Mouse (Mus musculus): ENCODE results near the gene Dpp4. TPM values are rescaled to one million over a fixed set of nuclear protein-coding genes. Genes with fewer than 3 reads are reported as not detected.

The Dpp4 gene
- polyA plus RNA-seq (2015; fragmentation: Nextera tagmentation; extraction: Ambion mirVana): 118 and 125 TPM in 2 replicates

- Histone ChIP-seq H3K9me3 (ENCODE audit: low read length) (no peaks in the 10 kb centered on the region), H3K4me1 (ENCODE audit: insufficient read depth, low read length) (peaks cover 19% of the 10 kb centered on the region), H3K27me3 (ENCODE audit: insufficient read depth, low read length) (no peaks in the 10 kb centered on the region), H3K4me2 (replicated peaks; ENCODE audit: low read depth, low read length) (peak within 1 kb of the TSS; percentile 68), H3K4me3 (ENCODE audit: low read length) (peak within 1 kb of the TSS; percentile 49), H3K27ac (ENCODE audit: low read length) (peak within 1 kb of the TSS; percentile 87), H3K9ac (replicated peaks; ENCODE audit: low read length) (peak within 1 kb of the TSS; percentile 68), H3K36me3 (ENCODE audit: insufficient read depth, low read length) (no peaks in the 10 kb centered on the region)
- peak; percentile 63 for ATAC-seq (ENCODE audit: low FRiP score, low TSS enrichment)
- whole genome bisulfite sequencing: 46% methylated on average over 13 of the region's 13 CpGs
These were observed at the start of gene Dpp4 for GRCm38 (mm10) chr2:62412081-62412821. Gene Dpp4 (minus strand): TSS chr2:62412231.

- Histone ChIP-seq H3K9ac (replicated peaks; ENCODE audit: low read length) (no peak overlapping the region), H3K27me3 (ENCODE audit: insufficient read depth, low read length) (no peaks in the 10 kb centered on the region), H3K4me1 (ENCODE audit: insufficient read depth, low read length) (0 out of 2 replicates have a peak, but pooled peaks cover 5% of the 10 kb centered on the region), H3K9me3 (ENCODE audit: low read length) (no peaks in the 10 kb centered on the region), H3K4me2 (replicated peaks; ENCODE audit: low read depth, low read length) (no peak overlapping the region), H3K36me3 (ENCODE audit: insufficient read depth, low read length) (no peaks in the 10 kb centered on the region), H3K27ac (ENCODE audit: low read length) (no peak overlapping the region), H3K4me3 (ENCODE audit: low read length) (no peak overlapping the region)
- WGBS: 50% methylated on average over 12 of the region's 12 CpGs
- no peak for ATAC-seq (ENCODE audit: low FRiP score, low TSS enrichment)
These were observed 48.9 kb upstream of the Dpp4 start for GRCm38 (mm10) chr2:62460815-62461450.

DNA sequence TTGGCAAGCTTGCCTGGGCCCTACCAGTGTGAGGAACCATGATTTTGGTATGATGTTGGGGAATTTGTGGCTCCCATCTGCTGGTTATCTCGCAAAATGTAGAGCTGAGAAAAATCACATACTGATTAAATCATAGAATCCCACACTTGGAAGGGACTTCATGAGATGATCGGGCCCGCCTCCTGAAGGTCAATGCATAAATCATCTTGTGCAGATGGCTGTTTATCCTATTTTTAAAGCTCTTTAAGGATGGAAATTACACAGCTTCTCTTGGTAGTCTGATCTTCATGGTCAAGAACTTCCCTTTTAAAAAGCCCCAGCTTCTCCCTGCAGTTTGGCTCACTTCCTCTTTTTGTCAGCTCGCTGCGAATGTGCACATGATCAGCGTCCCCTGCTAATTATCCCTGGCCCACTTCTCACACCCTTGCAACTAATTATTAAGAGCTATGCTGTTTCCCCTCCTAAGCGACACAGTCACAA, 48.2 kb upstream of the Dpp4 start:
- Histone ChIP-seq H3K27me3 (ENCODE audit: insufficient read depth, low read length) (no peaks in the 10 kb centered on the region), H3K9me3 (ENCODE audit: low read length) (no peaks in the 10 kb centered on the region), H3K4me3 (ENCODE audit: low read length) (no peak overlapping the region), H3K4me1 (ENCODE audit: insufficient read depth, low read length) (0 out of 2 replicates have a peak, but pooled peaks cover 5% of the 10 kb centered on the region), H3K4me2 (replicated peaks; ENCODE audit: low read depth, low read length) (no peak overlapping the region), H3K9ac (replicated peaks; ENCODE audit: low read length) (no peak overlapping the region), H3K27ac (ENCODE audit: low read length) (no peak overlapping the region), H3K36me3 (ENCODE audit: insufficient read depth, low read length) (no peaks in the 10 kb centered on the region)
- no peak; the same call in 1 of the 2 replicates for ATAC-seq (ENCODE audit: low FRiP score, low TSS enrichment)
- 42% methylated on average over 7 of the region's 7 CpGs for WGBS

- no peak overlapping the region for H3K4me2 ChIP-seq (replicated peaks; ENCODE audit: low read depth, low read length)
- no peaks in the 10 kb centered on the region for H3K27me3 ChIP-seq (ENCODE audit: insufficient read depth, low read length)
- WGBS: 39% methylated on average over 18 of the region's 18 CpGs
- H3K27ac ChIP-seq (ENCODE audit: low read length): no peak overlapping the region
- no peak overlapping the region for H3K4me3 ChIP-seq (ENCODE audit: low read length)
- no peaks in the 10 kb centered on the region for H3K9me3 ChIP-seq (ENCODE audit: low read length)
- H3K36me3 ChIP-seq (ENCODE audit: insufficient read depth, low read length): no peaks in the 10 kb centered on the region
- ATAC-seq (ENCODE audit: low FRiP score, low TSS enrichment): no peak
- 0 out of 2 replicates have a peak, but pooled peaks cover 5% of the 10 kb centered on the region for H3K4me1 ChIP-seq (ENCODE audit: insufficient read depth, low read length)
- no peak overlapping the region for H3K9ac ChIP-seq (replicated peaks; ENCODE audit: low read length)
These were observed 47.5 kb upstream of the Dpp4 start for GRCm38 (mm10) chr2:62459241-62460174.

DNA sequence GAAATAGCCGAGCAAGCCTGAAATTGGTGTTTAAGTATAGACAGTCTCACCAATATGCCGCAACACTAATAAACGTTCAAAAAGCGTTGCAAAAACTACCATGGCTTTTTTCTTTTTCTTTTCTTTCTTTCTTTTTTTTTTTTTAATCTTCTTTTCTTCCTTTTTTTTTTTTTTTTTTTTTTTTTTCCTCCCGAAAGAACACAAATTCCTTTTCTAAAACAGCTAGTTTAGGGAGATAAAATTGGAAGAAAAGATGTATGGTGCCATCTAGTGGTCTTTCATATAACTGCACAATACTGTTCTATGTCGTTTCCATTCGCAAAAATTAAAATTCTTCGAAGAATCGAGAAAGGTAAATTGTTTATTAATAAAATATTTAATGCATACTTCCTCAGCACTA, 46.0 kb upstream of the Dpp4 start:
- WGBS: 43% methylated on average over 9 of the region's 9 CpGs

DNA sequence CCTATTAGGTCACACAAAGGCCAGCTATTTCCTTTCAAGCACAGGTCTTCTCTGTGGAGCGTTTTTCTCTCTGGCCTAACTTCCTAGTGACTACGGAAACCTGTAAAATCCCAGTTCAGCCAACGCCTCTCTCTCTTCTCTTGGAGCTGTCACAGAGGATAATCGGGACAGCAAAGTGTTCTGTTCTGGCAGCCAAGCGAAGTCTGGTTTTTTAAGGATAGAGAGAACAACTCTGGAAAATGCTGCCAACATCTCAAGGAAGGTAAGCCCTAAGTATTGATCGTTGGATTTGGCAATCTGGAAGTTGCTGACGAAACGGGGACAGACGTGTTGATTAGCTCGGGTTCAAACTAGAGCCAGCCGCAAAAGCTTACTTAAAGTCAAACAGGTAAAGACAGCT, 43.0 kb upstream of the Dpp4 start:
- H3K4me2 ChIP-seq (replicated peaks; ENCODE audit: low read depth, low read length): no peak overlapping the region
- H3K27me3 ChIP-seq (ENCODE audit: insufficient read depth, low read length): no peaks in the 10 kb centered on the region
- no peak for ATAC-seq (ENCODE audit: low FRiP score, low TSS enrichment)
- no peaks in the 10 kb centered on the region for H3K9me3 ChIP-seq (ENCODE audit: low read length)
- H3K9ac ChIP-seq (replicated peaks; ENCODE audit: low read length): no peak overlapping the region
- no peaks in the 10 kb centered on the region for H3K4me1 ChIP-seq (ENCODE audit: insufficient read depth, low read length)
- WGBS: 86% methylated on average over 11 of the region's 11 CpGs
- no peak overlapping the region for H3K27ac ChIP-seq (ENCODE audit: low read length)
- no peak overlapping the region for H3K4me3 ChIP-seq (ENCODE audit: low read length)
- no peaks in the 10 kb centered on the region for H3K36me3 ChIP-seq (ENCODE audit: insufficient read depth, low read length)

More for the DNA sequence above, 46.0 kb upstream of the Dpp4 start:
- no peaks in the 10 kb centered on the region for H3K9me3 ChIP-seq (ENCODE audit: low read length)
- no peak overlapping the region for H3K4me2 ChIP-seq (replicated peaks; ENCODE audit: low read depth, low read length)
- H3K9ac ChIP-seq (replicated peaks; ENCODE audit: low read length): no peak overlapping the region
- H3K27me3 ChIP-seq (ENCODE audit: insufficient read depth, low read length): no peaks in the 10 kb centered on the region
- no peak overlapping the region for H3K27ac ChIP-seq (ENCODE audit: low read length)
- 0 out of 2 replicates have a peak, but pooled peaks cover 5% of the 10 kb centered on the region for H3K4me1 ChIP-seq (ENCODE audit: insufficient read depth, low read length)
- no peak overlapping the region for H3K4me3 ChIP-seq (ENCODE audit: low read length)
- ATAC-seq (ENCODE audit: low FRiP score, low TSS enrichment): no peak
- H3K36me3 ChIP-seq (ENCODE audit: insufficient read depth, low read length): no peaks in the 10 kb centered on the region

- H3K27me3 ChIP-seq (ENCODE audit: insufficient read depth, low read length): no peaks in the 10 kb centered on the region
- whole genome bisulfite sequencing: 50% methylated on average over 6 of the region's 6 CpGs
- H3K4me3 ChIP-seq (ENCODE audit: low read length): no peak overlapping the region
- no peaks in the 10 kb centered on the region for H3K9me3 ChIP-seq (ENCODE audit: low read length)
- no peak overlapping the region for H3K27ac ChIP-seq (ENCODE audit: low read length)
- H3K4me2 ChIP-seq (replicated peaks; ENCODE audit: low read depth, low read length): no peak overlapping the region
- no peak overlapping the region for H3K9ac ChIP-seq (replicated peaks; ENCODE audit: low read length)
- no peaks in the 10 kb centered on the region for H3K4me1 ChIP-seq (ENCODE audit: insufficient read depth, low read length)
- ATAC-seq (ENCODE audit: low FRiP score, low TSS enrichment): peak; percentile 69; the same call in 1 of the 2 replicates
- no peaks in the 10 kb centered on the region for H3K36me3 ChIP-seq (ENCODE audit: insufficient read depth, low read length)
These were observed 42.0 kb upstream of the Dpp4 start for GRCm38 (mm10) chr2:62454033-62454432.

DNA sequence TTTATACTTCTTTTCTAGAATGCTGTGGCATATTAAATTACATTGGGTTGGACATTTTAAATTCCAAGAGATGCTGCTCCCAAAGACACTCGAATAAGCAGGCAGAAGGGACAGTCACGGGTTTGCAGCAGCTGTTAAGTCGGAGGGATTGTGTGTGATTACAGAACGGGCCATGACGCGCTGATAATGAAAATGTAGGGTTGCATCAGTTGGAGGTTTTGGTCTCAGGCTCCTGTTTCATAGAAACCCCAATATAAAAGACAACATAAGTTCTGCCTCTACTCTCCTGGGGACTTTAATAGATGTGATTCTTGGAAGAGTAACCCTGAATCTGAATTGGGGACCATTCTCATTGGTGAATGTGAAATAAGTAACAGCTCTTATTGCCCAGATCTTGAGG, 38.3 kb upstream of the Dpp4 start:
- H3K27me3 ChIP-seq (ENCODE audit: insufficient read depth, low read length): no peaks in the 10 kb centered on the region
- no peak overlapping the region for H3K4me3 ChIP-seq (ENCODE audit: low read length)
- no peaks in the 10 kb centered on the region for H3K9me3 ChIP-seq (ENCODE audit: low read length)
- H3K27ac ChIP-seq (ENCODE audit: low read length): no peak overlapping the region
- no peak overlapping the region for H3K4me2 ChIP-seq (replicated peaks; ENCODE audit: low read depth, low read length)
- WGBS: 83% methylated on average over 6 of the region's 6 CpGs
- H3K4me1 ChIP-seq (ENCODE audit: insufficient read depth, low read length): no peaks in the 10 kb centered on the region
- ATAC-seq (ENCODE audit: low FRiP score, low TSS enrichment): no peak
- no peak overlapping the region for H3K9ac ChIP-seq (replicated peaks; ENCODE audit: low read length)
- H3K36me3 ChIP-seq (ENCODE audit: insufficient read depth, low read length): no peaks in the 10 kb centered on the region

- ATAC-seq (ENCODE audit: low FRiP score, low TSS enrichment): no peak
- Histone ChIP-seq H3K9me3 (ENCODE audit: low read length) (no peaks in the 10 kb centered on the region), H3K27me3 (ENCODE audit: insufficient read depth, low read length) (no peaks in the 10 kb centered on the region), H3K36me3 (ENCODE audit: insufficient read depth, low read length) (no peaks in the 10 kb centered on the region), H3K27ac (ENCODE audit: low read length) (no peak overlapping the region), H3K4me2 (replicated peaks; ENCODE audit: low read depth, low read length) (no peak overlapping the region), H3K9ac (replicated peaks; ENCODE audit: low read length) (no peak overlapping the region), H3K4me3 (ENCODE audit: low read length) (no peak overlapping the region), H3K4me1 (ENCODE audit: insufficient read depth, low read length) (no peaks in the 10 kb centered on the region)
- 80% methylated on average over 5 of the region's 5 CpGs for WGBS
These were observed 37.8 kb upstream of the Dpp4 start for GRCm38 (mm10) chr2:62449692-62450346.

Measured in kidney, embryonic 16.5 days (tissue).